Mouse (Mus musculus): ENCODE measurements around the gene Lrrc8a.

The Lrrc8a gene

GRCm38 (mm10) chr2:30261064-30261736 lies 23.7 kb downstream of the Lrrc8a start:
- in situ Hi-C loops (cut with MboI, MseI) = no loop called here

GRCm38 (mm10) chr2:30261921-30262839 lies 24.7 kb downstream of the Lrrc8a start:
- in situ Hi-C loops (cut with MboI, MseI) = no loop called here

GRCm38 (mm10) chr2:30262840-30263441 lies 25.4 kb downstream of the Lrrc8a start:
- in situ Hi-C loops (cut with MboI, MseI) = no loop called here

- in situ Hi-C loops (cut with MboI, MseI) = no loop called here
Measured at GRCm38 (mm10) chr2:30263811-30264210, 26.3 kb downstream of the Lrrc8a start.

GRCm38 (mm10) chr2:30264671-30265519 lies 27.4 kb downstream of the Lrrc8a start:
- in situ Hi-C loops (cut with MboI, MseI) = loop anchor here (5.0 kb wide), 1 partner anchor 78 kb away; no protein-coding TSS in a partner anchor

- in situ Hi-C loops (cut with MboI, MseI) = loop anchor here (5.0 kb wide), 1 partner anchor 79 kb away; no protein-coding TSS in a partner anchor
Measured at GRCm38 (mm10) chr2:30265767-30266253, 28.3 kb downstream of the Lrrc8a start, which contains the start of gene Phyhd1. Phyhd1 (plus strand) TSS chr2:30266203.

GRCm38 (mm10) chr2:30266392-30266941 lies 29.0 kb downstream of the Lrrc8a start:
- in situ Hi-C loops (cut with MboI, MseI) = loop anchor here (5.0 kb wide), 1 partner anchor 79 kb away; no protein-coding TSS in a partner anchor

- in situ Hi-C loops (cut with MboI, MseI) = loop anchor here (5.0 kb wide), 1 partner anchor 80 kb away; no protein-coding TSS in a partner anchor
Measured at GRCm38 (mm10) chr2:30267466-30267865, 30.0 kb downstream of the Lrrc8a start.

- in situ Hi-C loops (cut with MboI, MseI) = loop anchor here (5.0 kb wide), 1 partner anchor 81 kb away; no protein-coding TSS in a partner anchor
Measured at GRCm38 (mm10) chr2:30268371-30268770, 30.9 kb downstream of the Lrrc8a start.

GRCm38 (mm10) chr2:30269241-30269990 lies 31.9 kb downstream of the Lrrc8a start:
- in situ Hi-C loops (cut with MboI, MseI) = loop anchor here (5.0 kb wide), 1 partner anchor 82 kb away; no protein-coding TSS in a partner anchor

- in situ Hi-C loops (cut with MboI, MseI) = no loop called here
Measured at GRCm38 (mm10) chr2:30270134-30270533, 32.6 kb downstream of the Lrrc8a start.

GRCm38 (mm10) chr2:30280743-30281142 lies 43.2 kb downstream of the Lrrc8a start, which contains the start of gene Gm28038:
Gm28038 (plus strand) TSS chr2:30281043.
- in situ Hi-C loops (cut with MboI, MseI) = loop anchor here (5.0 kb wide), 1 partner anchor 38 kb away; the partner anchor contains the start of gene Gm28035

GRCm38 (mm10) chr2:30281651-30282050 lies 44.1 kb downstream of the Lrrc8a start:
- in situ Hi-C loops (cut with MboI, MseI) = loop anchor here (5.0 kb wide), 1 partner anchor 39 kb away; the partner anchor contains the start of gene Gm28035

- in situ Hi-C loops (cut with MboI, MseI) = loop anchor here (5.0 kb wide), 1 partner anchor 41 kb away; the partner anchor contains the start of gene Gm28035
Measured at GRCm38 (mm10) chr2:30283193-30283592, 45.7 kb downstream of the Lrrc8a start.

- in situ Hi-C loops (cut with MboI, MseI) = no loop called here
Measured at GRCm38 (mm10) chr2:30285004-30285403, 47.5 kb downstream of the Lrrc8a start.

GRCm38 (mm10) chr2:30285416-30286181 lies 48.1 kb downstream of the Lrrc8a start:
- in situ Hi-C loops (cut with MboI, MseI) = no loop called here

GRCm38 (mm10) chr2:30286192-30287026 lies 48.9 kb downstream of the Lrrc8a start, which contains the start of the genes Dolk and Nup188:
Dolk (minus strand) TSS chr2:30286334.
Nup188 (plus strand) TSS chr2:30286397.
- in situ Hi-C loops (cut with MboI, MseI) = no loop called here
